In the genomic region with DNA sequence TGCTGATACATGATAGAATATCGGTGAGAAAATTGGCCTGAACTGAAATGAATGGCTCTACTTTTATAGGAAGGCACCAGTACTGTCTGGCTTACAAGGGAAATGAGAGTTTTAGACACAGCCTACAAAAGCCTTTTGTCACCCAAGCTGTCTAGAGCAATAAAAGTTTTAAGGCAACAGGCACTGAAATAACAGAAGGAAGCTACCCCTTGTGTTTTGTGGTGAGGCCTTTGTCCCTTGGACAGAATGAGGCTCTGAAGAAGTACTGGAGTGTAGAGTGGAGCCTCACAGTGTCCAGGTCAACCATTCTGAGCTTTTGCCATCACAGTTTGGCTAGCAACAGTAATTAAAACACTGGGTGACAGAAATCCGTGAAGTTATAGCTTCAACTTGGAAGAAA, we compare ENCODE assay signal across 14 mouse cellular contexts. TPM values are rescaled to one million over a fixed set of nuclear protein-coding genes. Genes with fewer than 3 reads are reported as not detected.
A peak's percentile ranks its signal among the peaks of the same experiment; 100 is the strongest.
DNase-seq lines count a peak whose midpoint lies in the region; ATAC-seq and TF ChIP-seq lines count a peak whose summit lies in the region.
"Had no signal": no experiment of that assay in that cellular context is flagged by ENCODE, and none has a peak within 500 bp of the region (broad histone marks: within the 10 kb centered on the region; RNA-seq: fewer than 3 reads in every experiment).

No protein-coding gene starts in this region.

- no peaks in the 10 kb centered on the region for H3K27me3 ChIP-seq in forebrain, embryonic 16.5 days (replicated peaks; ENCODE audit: control insufficient read depth, insufficient read depth, low read length)
- no peaks in the 10 kb centered on the region for H3K27me3 ChIP-seq in forebrain, embryonic 10.5 days (ENCODE audit: poor library complexity, severe bottlenecking)
- H3K27me3 ChIP-seq in hindbrain, embryonic 10.5 days (ENCODE audit: insufficient read depth, poor library complexity, severe bottlenecking): no peaks in the 10 kb centered on the region
- no peaks in the 10 kb centered on the region for H3K27me3 ChIP-seq in hindbrain, embryonic 11.5 days (ENCODE audit: control insufficient read depth, insufficient read depth, low read length)
- H3K27me3 ChIP-seq in midbrain, embryonic 10.5 days (ENCODE audit: low read depth, poor library complexity, severe bottlenecking): no peaks in the 10 kb centered on the region
- no peaks in the 10 kb centered on the region for H3K27me3 ChIP-seq in midbrain, postnatal 0 days (ENCODE audit: insufficient read depth, low read length)
- no peaks in the 10 kb centered on the region for H3K27me3 ChIP-seq in myocyte (ENCODE audit: control insufficient read depth, insufficient read depth, insufficient read length)
- H3K27me3 ChIP-seq: embryonic facial prominence, embryonic 15.5 days had no signal

- no peak for TF ChIP-seq CTCF in midbrain, postnatal 0 days (IDR thresholded peaks at IDR 0.05)

- H3K36me3 ChIP-seq in forebrain, embryonic 16.5 days (ENCODE audit: control insufficient read depth, insufficient read depth): peaks cover 6% of the 10 kb centered on the region; the same call in 1 of the 2 replicates
- peaks cover 21% of the 10 kb centered on the region for H3K36me3 ChIP-seq in forebrain, embryonic 10.5 days (replicated peaks)
- H3K36me3 ChIP-seq in hindbrain, embryonic 10.5 days: peaks cover 18% of the 10 kb centered on the region
- peaks cover 6% of the 10 kb centered on the region; the same call in 1 of the 2 replicates for H3K36me3 ChIP-seq in hindbrain, embryonic 11.5 days (ENCODE audit: control insufficient read depth, insufficient read depth, low read length)
- H3K36me3 ChIP-seq in midbrain, embryonic 10.5 days: peaks cover 23% of the 10 kb centered on the region
- peaks cover 12% of the 10 kb centered on the region; the same call in 1 of the 2 replicates for H3K36me3 ChIP-seq in midbrain, postnatal 0 days (ENCODE audit: insufficient read depth, low read length)
- H3K36me3 ChIP-seq in myocyte (ENCODE audit: control insufficient read depth, insufficient read depth): peaks cover 5% of the 10 kb centered on the region

- H3K9ac ChIP-seq in forebrain, embryonic 16.5 days (replicated peaks; ENCODE audit: low read depth, low read length): no peak overlapping the region
- H3K9ac ChIP-seq in hindbrain, embryonic 11.5 days (ENCODE audit: low read depth, low read length): no peak overlapping the region
- no peak overlapping the region for H3K9ac ChIP-seq in midbrain, postnatal 0 days (replicated peaks; ENCODE audit: low read length, poor library complexity, severe bottlenecking)
- H3K9ac ChIP-seq: embryonic facial prominence, embryonic 15.5 days had no signal

- H3K4me3 ChIP-seq in forebrain, embryonic 16.5 days (replicated peaks; ENCODE audit: low read length): no peak overlapping the region
- no peak overlapping the region for H3K4me3 ChIP-seq in forebrain, embryonic 10.5 days
- no peak overlapping the region for H3K4me3 ChIP-seq in hindbrain, embryonic 10.5 days
- H3K4me3 ChIP-seq in hindbrain, embryonic 11.5 days (ENCODE audit: low read depth, low read length): no peak overlapping the region
- no peak overlapping the region for H3K4me3 ChIP-seq in midbrain, embryonic 10.5 days
- H3K4me3 ChIP-seq in midbrain, postnatal 0 days (ENCODE audit: low read depth, low read length): no peak overlapping the region
- H3K4me3 ChIP-seq in myocyte: no peak overlapping the region
- H3K4me3 ChIP-seq: embryonic facial prominence, embryonic 15.5 days had no signal

- no peak overlapping the region for H3K4me2 ChIP-seq in forebrain, embryonic 16.5 days (ENCODE audit: low read length)
- no peak overlapping the region for H3K4me2 ChIP-seq in hindbrain, embryonic 11.5 days (replicated peaks; ENCODE audit: low read depth, low read length)
- H3K4me2 ChIP-seq in midbrain, postnatal 0 days (ENCODE audit: low read depth, low read length, poor library complexity, severe bottlenecking): no peak overlapping the region
- peak overlapping the region; percentile 10 for H3K4me2 ChIP-seq in myocyte (ENCODE audit: low read depth)
- H3K4me2 ChIP-seq: embryonic facial prominence, embryonic 15.5 days had no signal

- peaks cover 20% of the 10 kb centered on the region for H3K79me2 ChIP-seq in myocyte (ENCODE audit: control insufficient read depth, insufficient read depth)

- peak overlapping the region; percentile 27; the same call in 1 of the 2 replicates for H3K27ac ChIP-seq in forebrain, embryonic 16.5 days (ENCODE audit: low read length)
- H3K27ac ChIP-seq in forebrain, embryonic 10.5 days: no peak overlapping the region
- H3K27ac ChIP-seq in hindbrain, embryonic 10.5 days: peak overlapping the region; percentile 29; the same call in 1 of the 2 replicates
- H3K27ac ChIP-seq in hindbrain, embryonic 11.5 days (ENCODE audit: low read depth, low read length): no peak overlapping the region
- peak overlapping the region; percentile 64 for H3K27ac ChIP-seq in midbrain, embryonic 10.5 days (replicated peaks)
- H3K27ac ChIP-seq in midbrain, postnatal 0 days (ENCODE audit: low read depth, low read length): no peak overlapping the region

- DNase-seq in forebrain, embryonic 10.5 days (ENCODE audit: extremely low spot score, low spot score): no peak
- DNase-seq in hindbrain, embryonic 10.5 days (ENCODE audit: low spot score): no peak
- DNase-seq in hindbrain, embryonic 11.5 days (ENCODE audit: low spot score): no peak
- peak; percentile 11 for DNase-seq in midbrain, embryonic 10.5 days (ENCODE audit: low spot score)
- no peak for DNase-seq in midbrain, postnatal 0 days (ENCODE audit: low spot score)
- no peak for DNase-seq in cerebellum, postnatal 4 days (ENCODE audit: low spot score in 2 of 2)
- DNase-seq: adrenal gland, postnatal 14 days; cerebellum, postnatal 36 days; kidney, postnatal 10 days; layer of hippocampus, adult 9-11 months had no signal

- no peak for ATAC-seq in forebrain, embryonic 16.5 days
- no peak for ATAC-seq in hindbrain, embryonic 11.5 days (ENCODE audit: low FRiP score)
- no peak for ATAC-seq in midbrain, postnatal 0 days (ENCODE audit: low FRiP score)

- 25% methylated on average over 2 of the region's 2 CpGs for WGBS in forebrain, embryonic 16.5 days
- WGBS in forebrain, embryonic 10.5 days: 65% methylated on average over 2 of the region's 2 CpGs
- WGBS in hindbrain, embryonic 10.5 days: 36% methylated on average over 2 of the region's 2 CpGs
- WGBS in hindbrain, embryonic 11.5 days: 38% methylated on average over 2 of the region's 2 CpGs
- 51% methylated on average over 2 of the region's 2 CpGs for WGBS in midbrain, embryonic 10.5 days
- WGBS in midbrain, postnatal 0 days: 36% methylated on average over 2 of the region's 2 CpGs

- no peak for TF ChIP-seq POLR2A in myocyte (IDR thresholded peaks at IDR 0.05; ENCODE audit: insufficient read length, low read depth)

- H3K9me3 ChIP-seq in forebrain, embryonic 16.5 days (ENCODE audit: control insufficient read depth, low read length): no peaks in the 10 kb centered on the region
- H3K9me3 ChIP-seq in forebrain, embryonic 10.5 days: no peaks in the 10 kb centered on the region
- no peaks in the 10 kb centered on the region for H3K9me3 ChIP-seq in hindbrain, embryonic 10.5 days
- H3K9me3 ChIP-seq in hindbrain, embryonic 11.5 days (ENCODE audit: control insufficient read depth, low read length): no peaks in the 10 kb centered on the region
- no peaks in the 10 kb centered on the region for H3K9me3 ChIP-seq in midbrain, embryonic 10.5 days (replicated peaks)
- H3K9me3 ChIP-seq in midbrain, postnatal 0 days (ENCODE audit: low read length): no peaks in the 10 kb centered on the region
- H3K9me3 ChIP-seq: embryonic facial prominence, embryonic 15.5 days; G1E had no signal

- no peak overlapping the region for H3ac ChIP-seq in myocyte (ENCODE audit: control insufficient read depth, insufficient read length)

- peaks cover 16% of the 10 kb centered on the region for H3K4me1 ChIP-seq in forebrain, embryonic 16.5 days (replicated peaks; ENCODE audit: control insufficient read depth, insufficient read depth, low read length)
- H3K4me1 ChIP-seq in forebrain, embryonic 10.5 days: peaks cover 41% of the 10 kb centered on the region
- H3K4me1 ChIP-seq in hindbrain, embryonic 10.5 days (replicated peaks): peaks cover 54% of the 10 kb centered on the region
- peaks cover 4% of the 10 kb centered on the region; the same call in 1 of the 2 replicates for H3K4me1 ChIP-seq in hindbrain, embryonic 11.5 days (replicated peaks; ENCODE audit: control insufficient read depth, insufficient read depth, low read length)
- peaks cover 58% of the 10 kb centered on the region for H3K4me1 ChIP-seq in midbrain, embryonic 10.5 days
- no peaks in the 10 kb centered on the region; the same call in 1 of the 2 replicates for H3K4me1 ChIP-seq in midbrain, postnatal 0 days (ENCODE audit: insufficient read depth, low read length)

TF ChIP-seq in myocyte, 11 proteins besides CTCF, POLR2A, EP300 and RAD21:
- peak; percentile 77 for TF ChIP-seq POLR2AphosphoS2 (IDR thresholded peaks at IDR 0.05; ENCODE audit: insufficient read length, low read depth)
- TF ChIP-seq REST (IDR thresholded peaks at IDR 0.05; ENCODE audit: insufficient read depth, insufficient read length): no peak
- TF ChIP-seq E2F4 (IDR thresholded peaks at IDR 0.05; ENCODE audit: insufficient read depth): no peak

RNA-seq across cellular contexts. Expression of gene Tob1, which starts 5.0 kb away (rescaled TPM):
- 35.1 and 46.0 TPM in 2 replicates for polyA plus RNA-seq in forebrain, embryonic 16.5 days (2015; fragmentation: Nextera tagmentation; extraction: Ambion mirVana)
- 18.8 and 20.1 TPM in 2 replicates for polyA plus RNA-seq in forebrain, embryonic 10.5 days (2016; fragmentation: Nextera tagmentation; extraction: Ambion mirVana)
- 22.3 and 31.1 TPM in 2 replicates for polyA plus RNA-seq in hindbrain, embryonic 10.5 days (2016; fragmentation: Nextera tagmentation; extraction: Ambion mirVana)
- 36.7 and 38.9 TPM in 2 replicates for polyA plus RNA-seq in hindbrain, embryonic 11.5 days (2014; fragmentation: Nextera tagmentation; extraction: Ambion mirVana)
- 18.4 and 21.6 TPM in 2 replicates for polyA plus RNA-seq in midbrain, embryonic 10.5 days (2016; fragmentation: Nextera tagmentation; extraction: Ambion mirVana)
- 15.6 and 20.4 TPM in 2 replicates for total RNA-seq in midbrain, postnatal 0 days (2014; rRNA removed)
- 25.5 and 27.9 TPM in 2 replicates for polyA plus RNA-seq in midbrain, postnatal 0 days (2015; fragmentation: Nextera tagmentation; extraction: Ambion mirVana)
- 32.8 TPM for polyA plus RNA-seq in myocyte (2012; fragmentation: generic; extraction: Trizol)

RNA-seq across cellular contexts. Expression of gene Wfikkn2, which starts 29.6 kb away (rescaled TPM):
- polyA plus RNA-seq in forebrain, embryonic 16.5 days (2015; fragmentation: Nextera tagmentation; extraction: Ambion mirVana): 3.5 and 5.3 TPM in 2 replicates
- 0.46 and 1.2 TPM in 2 replicates for polyA plus RNA-seq in forebrain, embryonic 10.5 days (2016; fragmentation: Nextera tagmentation; extraction: Ambion mirVana)
- polyA plus RNA-seq in hindbrain, embryonic 10.5 days (2016; fragmentation: Nextera tagmentation; extraction: Ambion mirVana): 0.61 and 2.0 TPM in 2 replicates
- polyA plus RNA-seq in hindbrain, embryonic 11.5 days (2014; fragmentation: Nextera tagmentation; extraction: Ambion mirVana): 0.95 and 1.8 TPM in 2 replicates
- 0.27 and 0.99 TPM in 2 replicates for polyA plus RNA-seq in midbrain, embryonic 10.5 days (2016; fragmentation: Nextera tagmentation; extraction: Ambion mirVana)
- 5.0 and 10.0 TPM in 2 replicates for total RNA-seq in midbrain, postnatal 0 days (2014; rRNA removed)
- polyA plus RNA-seq in midbrain, postnatal 0 days (2015; fragmentation: Nextera tagmentation; extraction: Ambion mirVana): 2.6 and 2.7 TPM in 2 replicates
- polyA plus RNA-seq in myocyte (2012; fragmentation: generic; extraction: Trizol): 0.80 TPM

Comparison
In these comparisons a context has a peak if more than half of its experiments do, and no peak if none do; other contexts are left out.
1. H3K27ac ChIP-seq: peak in forebrain, embryonic 16.5 days (single experiment), hindbrain, embryonic 10.5 days (single experiment) and midbrain, embryonic 10.5 days (single experiment); none in forebrain, embryonic 10.5 days (single experiment), hindbrain, embryonic 11.5 days (single experiment) and midbrain, postnatal 0 days (single experiment).